Mouse (Mus musculus) limb, embryonic 11.5 days (tissue): ENCODE measurements around the gene Fam135a. TPM values are rescaled to one million over a fixed set of nuclear protein-coding genes. Genes with fewer than 3 reads are reported as not detected.
"Not testable (repeated sequence)": the region's sequence is repeated elsewhere in the genome, so short reads cannot be mapped to it uniquely, and the experiment has no call there.

Experiments
- ATAC-seq: fragments of 200-750 bp; cut with Nextera tagmentation; 2 replicates; pipeline ENCODE4 v1.8.0; 2017; ENCODE audit warnings: low read depth; ENCODE audit not compliant: insufficient number of reproducible peaks, low FRiP score, low TSS enrichment
- DNase-seq: peaks from one replicate; pipeline ENCODE4 v3.0.0-alpha.2; 2015; ENCODE audit warnings: low spot score
- H3K27ac ChIP-seq: fragments of 300-500 bp; sonication (generic); replicated peaks from 2 replicates; pipeline ENCODE4 v1.5.1; 2014; ENCODE audit warnings: low read depth, mild to moderate bottlenecking, low read length
- H3K27me3 ChIP-seq: fragments of 300-500 bp; sonication (generic); 2 replicates; pipeline ENCODE4 v1.6.1; 2014; ENCODE audit warnings: mild to moderate bottlenecking, low read length, mixed read lengths; ENCODE audit not compliant: control insufficient read depth, insufficient read depth
- H3K36me3 ChIP-seq: fragments of 300-500 bp; sonication (generic); 2 replicates; pipeline ENCODE4 v1.6.1; 2014; ENCODE audit warnings: mild to moderate bottlenecking, low read length, moderate library complexity, mixed read lengths; ENCODE audit not compliant: control insufficient read depth, insufficient read depth
- H3K4me1 ChIP-seq: fragments of 300-500 bp; sonication (generic); 2 replicates; pipeline ENCODE4 v1.6.1; 2014; ENCODE audit warnings: low read length, mixed read lengths; ENCODE audit not compliant: control insufficient read depth, insufficient read depth
- H3K4me2 ChIP-seq: fragments of 300-500 bp; sonication (generic); 2 replicates; pipeline ENCODE4 v1.6.1; 2014; ENCODE audit warnings: low read depth, mild to moderate bottlenecking, moderate library complexity; ENCODE audit not compliant: severe bottlenecking
- H3K4me3 ChIP-seq: fragments of 300-500 bp; sonication (generic); 2 replicates; pipeline ENCODE4 v1.5.1; 2014; ENCODE audit warnings: low read depth, low read length
- H3K9ac ChIP-seq: fragments of 300-500 bp; sonication (generic); 2 replicates; pipeline ENCODE4 v1.6.1; 2014; ENCODE audit warnings: mild to moderate bottlenecking, low read length
- H3K9me3 ChIP-seq: fragments of 300-500 bp; sonication (generic); 2 replicates; pipeline ENCODE4 v1.6.1; 2016; ENCODE audit warnings: low read length; ENCODE audit not compliant: control insufficient read depth
- whole genome bisulfite sequencing: fragments of 180-500 bp; shearing (Covaris S2); extraction: QIAGEN DNeasy Blood & Tissue Kit; methylation state at CpG from one replicate; pipeline ENCODE4 v1.1.7; 2014; 5-methylcytosine and 5-hydroxymethylcytosine counted together
- polyA plus RNA-seq: library from polyadenylated mRNA; unstranded; fragments of >200 nt; fragmentation: Nextera tagmentation; extraction: Ambion mirVana; gene quantifications from 2 replicates; pipeline ENCODE4 v1.2.1, GENCODE M21; 2014

Gene Fam135a
- polyA plus RNA-seq, 1 experiment from 2014 or later = 36.4 TPM

DNA sequence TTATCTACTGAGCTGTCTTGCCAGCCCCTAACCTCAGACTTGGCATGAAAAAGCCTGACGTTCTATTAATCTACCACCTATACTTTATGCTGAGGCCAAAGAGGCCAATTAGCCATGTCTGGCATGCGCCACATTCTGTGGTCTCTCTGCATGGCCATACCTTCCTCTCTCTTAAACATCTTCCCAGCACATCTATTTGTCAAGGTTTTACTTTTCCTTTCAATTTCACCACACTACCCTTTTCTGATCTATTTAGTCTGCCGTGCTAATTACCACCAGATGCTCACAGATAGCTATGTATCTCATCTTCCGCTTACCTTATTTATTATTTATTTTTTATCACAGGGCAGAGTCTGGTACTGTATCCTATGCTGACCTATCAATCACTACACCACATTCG is 100.8 kb downstream of the Fam135a start:
- H3K9me3 ChIP-seq = no peaks in the 10 kb centered on the region
- no peaks in the 10 kb centered on the region for H3K4me1 ChIP-seq
- H3K36me3 ChIP-seq = peaks cover 2% of the 10 kb centered on the region; the same call in 1 of the 2 replicates
- no peak overlapping the region for H3K27ac ChIP-seq
- no peak for ATAC-seq
- no peak for DNase-seq
- 93% methylated on average over 5 of the region's 5 CpGs for WGBS
- H3K9ac ChIP-seq = no peak overlapping the region
- no peak overlapping the region for H3K4me3 ChIP-seq
- H3K27me3 ChIP-seq = no peaks in the 10 kb centered on the region
- H3K4me2 ChIP-seq = no peak overlapping the region

DNA sequence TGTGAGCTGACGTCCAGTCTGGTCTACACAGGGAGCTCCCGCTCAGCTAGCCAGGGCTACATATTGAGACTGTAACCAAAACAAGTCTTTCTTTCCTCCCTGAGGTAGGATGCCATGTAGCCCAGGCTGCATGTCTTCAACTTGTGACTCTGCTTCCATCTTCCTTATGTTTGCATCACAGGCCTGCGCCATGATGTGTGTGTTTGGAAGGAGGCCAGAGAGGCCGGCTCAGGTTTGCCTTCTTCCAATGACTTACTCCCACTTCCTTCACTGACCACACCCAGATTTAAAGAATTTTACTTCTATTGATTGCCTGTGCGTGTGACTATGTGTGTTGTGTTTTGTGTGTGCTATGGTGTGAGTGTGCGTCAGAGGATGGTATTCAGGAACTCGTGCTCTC is 101.3 kb downstream of the Fam135a start:
- no peak overlapping the region for H3K27ac ChIP-seq
- ATAC-seq (no peak), DNase-seq (no peak)
- no peaks in the 10 kb centered on the region for H3K9me3 ChIP-seq
- no peaks in the 10 kb centered on the region for H3K27me3 ChIP-seq
- H3K36me3 ChIP-seq = peaks cover 2% of the 10 kb centered on the region; the same call in 1 of the 2 replicates
- no peak overlapping the region for H3K9ac ChIP-seq
- H3K4me1 ChIP-seq = no peaks in the 10 kb centered on the region
- 95% methylated on average over 7 of the region's 7 CpGs for WGBS
- H3K4me3 ChIP-seq = no peak overlapping the region
- no peak overlapping the region for H3K4me2 ChIP-seq

DNA sequence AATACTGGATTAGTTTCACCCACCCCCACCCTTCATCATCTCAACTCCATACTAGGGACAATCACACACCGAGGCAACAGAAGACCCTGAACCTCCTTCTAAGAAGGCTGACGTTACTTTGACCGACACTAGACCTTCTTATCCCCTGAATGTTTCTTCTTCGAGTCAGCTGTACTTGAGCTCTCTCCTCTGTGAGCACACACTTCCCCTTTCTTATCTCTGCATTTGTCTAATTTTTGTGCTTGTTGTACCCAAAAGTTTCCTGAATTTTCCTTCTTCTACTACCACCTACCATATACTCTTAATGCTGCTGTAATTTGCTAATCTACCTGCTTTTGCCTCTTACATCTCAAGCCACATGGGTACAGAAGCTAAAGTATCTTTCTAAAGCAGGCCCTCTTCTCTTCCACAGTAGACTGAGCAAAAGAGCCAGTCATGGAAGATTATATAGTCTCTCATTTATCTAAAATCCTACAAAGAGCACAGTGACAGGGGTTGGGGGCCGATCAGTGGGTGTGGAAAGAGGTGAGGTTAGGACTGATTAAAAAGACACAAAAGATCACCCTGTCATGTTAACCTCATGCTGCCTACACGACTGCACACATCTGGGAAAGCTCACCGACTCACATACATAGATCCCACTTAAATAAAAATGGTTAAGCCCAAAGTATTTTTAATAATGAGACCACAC is 101.9 kb downstream of the Fam135a start:
- DNase-seq = no peak
- Histone ChIP-seq H3K9me3 (no peaks in the 10 kb centered on the region), H3K4me3 (no peak overlapping the region), H3K9ac (no peak overlapping the region), H3K36me3 (peaks cover 2% of the 10 kb centered on the region; the same call in 1 of the 2 replicates), H3K4me1 (no peaks in the 10 kb centered on the region), H3K4me2 (no peak overlapping the region), H3K27ac (no peak overlapping the region), H3K27me3 (no peaks in the 10 kb centered on the region)
- no peak for ATAC-seq
- 93% methylated on average over 7 of the region's 7 CpGs for WGBS

DNA sequence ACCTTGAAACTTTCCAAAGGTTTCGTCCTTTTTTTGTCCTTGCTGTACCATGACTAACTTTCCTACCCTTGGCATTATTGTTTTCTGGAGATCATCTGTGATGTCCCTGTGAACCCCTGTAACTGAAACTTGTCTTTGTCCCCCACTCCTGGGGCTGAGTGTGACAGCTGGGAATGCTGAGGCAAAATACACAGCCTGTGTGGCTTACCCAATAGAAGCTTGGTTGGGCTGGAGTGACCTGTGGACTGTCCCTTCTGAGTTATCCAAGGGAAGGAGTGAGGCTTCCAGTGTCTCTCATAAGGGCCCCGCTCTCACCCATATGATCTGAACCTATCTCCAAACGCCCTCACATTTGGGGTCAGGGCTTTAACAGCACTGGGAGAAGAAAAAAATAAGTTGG is 102.6 kb downstream of the Fam135a start:
- no peak for DNase-seq
- Histone ChIP-seq H3K36me3 (peaks cover 2% of the 10 kb centered on the region; the same call in 1 of the 2 replicates), H3K27me3 (no peaks in the 10 kb centered on the region), H3K4me1 (no peaks in the 10 kb centered on the region), H3K9me3 (no peaks in the 10 kb centered on the region), H3K27ac (no peak overlapping the region), H3K4me2 (no peak overlapping the region), H3K9ac (no peak overlapping the region), H3K4me3 (no peak overlapping the region)
- no peak for ATAC-seq
- 88% methylated on average over 3 of the region's 3 CpGs for WGBS

DNA sequence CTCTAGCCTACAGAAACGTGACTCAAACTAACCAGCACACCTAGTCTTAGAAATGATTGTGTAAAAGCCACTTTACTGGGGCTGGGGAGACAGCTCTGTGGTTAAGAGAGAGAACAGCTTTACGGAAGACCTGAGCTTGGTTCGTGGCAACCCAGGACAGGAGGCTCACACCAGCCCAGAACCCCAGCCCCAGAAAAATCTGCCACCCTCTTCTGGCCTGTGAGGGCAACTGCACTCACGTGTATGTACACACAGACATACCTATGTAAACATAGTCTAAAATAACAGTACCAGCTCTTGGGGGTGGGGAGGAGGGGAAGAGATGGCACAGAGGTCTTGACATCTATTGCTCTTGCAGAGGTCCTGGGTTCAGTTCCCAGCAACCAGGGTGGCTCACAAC is 104.7 kb downstream of the Fam135a start:
- Histone ChIP-seq H3K9ac (no peak overlapping the region), H3K27ac (no peak overlapping the region), H3K27me3 (no peaks in the 10 kb centered on the region), H3K4me3 (no peak overlapping the region), H3K9me3 (no peaks in the 10 kb centered on the region), H3K4me2 (no peak overlapping the region), H3K4me1 (no peaks in the 10 kb centered on the region), H3K36me3 (peaks cover 2% of the 10 kb centered on the region; the same call in 1 of the 2 replicates)
- DNase-seq = no peak
- no peak for ATAC-seq
- 91% methylated on average over 4 of the region's 4 CpGs for WGBS

DNA sequence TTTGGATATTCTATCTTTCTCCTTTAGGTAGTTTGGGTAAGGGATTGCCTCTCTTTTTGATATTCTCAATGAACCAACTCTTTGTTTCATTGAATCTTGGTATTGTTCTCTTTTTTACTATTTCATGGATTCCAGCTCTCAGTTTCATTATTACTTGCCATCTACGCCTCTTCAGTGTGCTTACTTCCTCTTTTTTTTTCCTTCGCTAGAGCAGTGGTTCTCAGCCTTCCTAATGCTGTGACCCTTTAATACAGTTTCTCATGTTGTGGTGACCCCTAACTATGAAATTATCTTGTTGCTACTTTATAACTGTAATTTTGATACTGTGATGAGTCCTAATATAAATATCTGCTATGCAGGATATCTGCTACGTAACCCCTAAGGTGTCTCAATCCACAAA is 117.0 kb downstream of the Fam135a start:
- ATAC-seq (no peak), DNase-seq (no peak)

DNA sequence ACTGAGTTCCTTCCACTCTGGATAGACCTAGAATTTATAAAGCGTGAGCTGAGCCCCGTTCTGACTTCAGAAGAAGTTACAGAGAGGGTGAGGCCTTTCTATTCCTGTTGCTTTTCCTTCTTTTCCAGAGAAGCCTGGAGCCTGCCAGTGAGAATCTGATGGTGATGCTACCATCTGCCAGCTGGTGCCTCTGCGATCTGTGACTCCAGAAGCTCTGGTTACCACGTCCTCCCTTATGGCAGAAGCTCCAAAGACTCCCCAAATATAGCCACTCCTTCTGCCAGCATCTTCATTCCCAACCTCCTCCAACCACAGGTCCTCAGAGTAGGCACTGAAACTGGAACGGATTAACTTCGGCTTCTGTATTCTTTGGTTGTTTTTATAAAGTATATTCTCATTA is 121.9 kb downstream of the Fam135a start:
- H3K9ac ChIP-seq = no peak overlapping the region
- H3K4me2 ChIP-seq = no peak overlapping the region
- H3K27ac ChIP-seq = no peak overlapping the region
- H3K36me3 ChIP-seq = no peaks in the 10 kb centered on the region
- DNase-seq = no peak
- H3K27me3 ChIP-seq = no peaks in the 10 kb centered on the region
- 86% methylated on average over 6 of the region's 6 CpGs for WGBS
- ATAC-seq = no peak
- no peak overlapping the region for H3K4me3 ChIP-seq
- 0 out of 2 replicates have a peak, but pooled peaks cover 3% of the 10 kb centered on the region for H3K4me1 ChIP-seq
- H3K9me3 ChIP-seq = no peaks in the 10 kb centered on the region

More for the DNA sequence above, 117.0 kb downstream of the Fam135a start:
- Histone ChIP-seq H3K9ac (no peak overlapping the region), H3K4me1 (no peaks in the 10 kb centered on the region), H3K4me2 (no peak overlapping the region), H3K4me3 (no peak overlapping the region), H3K36me3 (no peaks in the 10 kb centered on the region), H3K27ac (no peak overlapping the region), H3K27me3 (no peaks in the 10 kb centered on the region), H3K9me3 (no peaks in the 10 kb centered on the region)
- WGBS = 89% methylated on average over 3 of the region's 3 CpGs

DNA sequence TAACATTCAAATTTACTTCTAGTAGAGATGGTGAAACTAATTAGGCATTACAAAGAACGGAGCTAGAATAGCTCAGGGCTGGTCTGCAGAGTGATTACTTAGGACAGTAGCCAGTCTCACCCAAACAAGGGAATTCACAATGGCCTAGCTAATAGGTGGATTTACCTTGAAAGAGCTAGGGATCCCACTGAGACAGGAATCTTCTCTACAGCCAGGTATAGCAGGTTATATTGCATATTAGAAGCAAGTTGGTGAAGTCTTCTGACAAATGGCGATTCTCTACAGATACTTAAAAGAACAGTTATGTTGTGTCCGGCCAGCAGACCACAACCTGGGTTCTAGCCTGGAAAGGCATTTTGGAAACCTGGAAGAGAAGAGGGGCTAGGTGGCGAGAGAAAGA is 129.0 kb downstream of the Fam135a start:
- not testable (repeated sequence) for DNase-seq, ATAC-seq, H3K27ac ChIP-seq, H3K36me3 ChIP-seq, H3K9ac ChIP-seq, H3K4me1 ChIP-seq, H3K9me3 ChIP-seq, H3K4me2 ChIP-seq, H3K27me3 ChIP-seq, H3K4me3 ChIP-seq
- WGBS = 83% methylated on average over 3 of the region's 4 CpGs
